Mouse (Mus musculus): ENCODE results near the gene Mael. TPM values are rescaled to one million over a fixed set of nuclear protein-coding genes. Genes with fewer than 3 reads are reported as not detected.

Mael gene
- polyA plus RNA-seq (2016; fragmentation: Nextera tagmentation; extraction: Ambion mirVana): not detected in 2 replicates

- H3K9ac ChIP-seq: no peak within 1 kb of the TSS
- no peaks in the 10 kb centered on the region for H3K27me3 ChIP-seq (replicated peaks)
- H3K4me1 ChIP-seq (replicated peaks): no peaks in the 10 kb centered on the region
- no peak within 1 kb of the TSS for H3K4me3 ChIP-seq
- H3K36me3 ChIP-seq: no peaks in the 10 kb centered on the region
- no peak within 1 kb of the TSS for H3K27ac ChIP-seq (ENCODE audit: poor library complexity, severe bottlenecking)
- H3K9me3 ChIP-seq (replicated peaks): peaks cover 9% of the 10 kb centered on the region
- H3K4me2 ChIP-seq: no peak within 1 kb of the TSS
- ATAC-seq (ENCODE audit: insufficient number of reproducible peaks, low FRiP score): 0 out of 2 replicates have a peak, but pooled peaks have one; percentile 11
- WGBS: 71% methylated on average over 53 of the region's 53 CpGs
Measured at GRCm38 (mm10) chr1:166238315-166238969, at the start of gene Mael. TSS of gene Mael (minus strand) at chr1:166238747.

DNA sequence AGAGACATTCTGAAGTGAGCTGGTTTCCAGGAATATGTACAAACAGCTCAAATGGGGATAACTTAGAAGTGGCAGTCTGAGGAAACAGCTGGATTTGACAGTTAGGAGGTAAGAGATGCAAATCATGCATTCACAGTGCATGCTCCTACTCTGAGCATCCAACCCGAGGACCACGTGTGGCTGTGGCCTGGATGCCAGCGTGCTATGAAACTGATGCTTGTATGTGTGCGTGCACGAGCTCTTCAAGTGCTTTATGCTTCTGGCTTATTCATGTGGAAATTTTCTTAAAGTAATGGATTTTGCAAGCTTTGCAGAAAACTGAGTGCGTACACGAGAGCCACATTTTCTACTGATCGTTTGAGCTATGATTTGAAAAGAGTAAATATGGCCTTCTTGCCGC, 47.7 kb upstream of the Mael start:
- Histone ChIP-seq H3K4me2 (no peak overlapping the region), H3K27me3 (replicated peaks) (no peaks in the 10 kb centered on the region), H3K27ac (ENCODE audit: poor library complexity, severe bottlenecking) (no peak overlapping the region), H3K36me3 (no peaks in the 10 kb centered on the region), H3K9ac (no peak overlapping the region), H3K9me3 (replicated peaks) (no peaks in the 10 kb centered on the region), H3K4me3 (no peak overlapping the region), H3K4me1 (replicated peaks) (peaks cover 13% of the 10 kb centered on the region)
- ATAC-seq (ENCODE audit: insufficient number of reproducible peaks, low FRiP score): no peak
- 88% methylated on average over 9 of the region's 9 CpGs for WGBS

DNA sequence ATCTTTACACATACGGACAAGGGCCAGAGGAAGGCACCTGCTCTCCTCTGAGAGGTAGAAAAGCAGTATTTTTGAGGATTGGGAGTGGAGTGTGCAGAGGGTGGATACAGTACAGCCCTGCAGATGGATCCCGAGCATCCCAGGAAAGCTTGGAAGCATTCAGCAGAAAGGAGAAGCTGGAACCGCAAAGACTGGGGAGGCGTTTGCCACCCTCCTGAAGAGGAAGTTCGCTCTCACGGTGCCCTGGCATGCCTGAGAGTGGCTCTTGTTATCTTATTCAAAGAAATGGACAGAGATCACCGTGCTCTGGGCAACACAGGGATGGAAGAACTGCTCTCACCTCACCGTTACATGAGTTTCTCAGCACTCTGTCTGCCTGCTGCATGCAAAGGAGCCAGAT, 45.8 kb upstream of the Mael start:
- Histone ChIP-seq H3K4me2 (no peak overlapping the region), H3K4me1 (replicated peaks) (peaks cover 17% of the 10 kb centered on the region), H3K9me3 (replicated peaks) (no peaks in the 10 kb centered on the region), H3K27ac (ENCODE audit: poor library complexity, severe bottlenecking) (no peak overlapping the region), H3K9ac (no peak overlapping the region), H3K36me3 (no peaks in the 10 kb centered on the region), H3K27me3 (replicated peaks) (no peaks in the 10 kb centered on the region), H3K4me3 (no peak overlapping the region)
- 63% methylated on average over 8 of the region's 8 CpGs for WGBS
- no peak for ATAC-seq (ENCODE audit: insufficient number of reproducible peaks, low FRiP score)

- no peak overlapping the region for H3K4me3 ChIP-seq
- WGBS: 88% methylated on average over 6 of the region's 6 CpGs
- H3K36me3 ChIP-seq: no peaks in the 10 kb centered on the region
- no peaks in the 10 kb centered on the region for H3K27me3 ChIP-seq (replicated peaks)
- no peaks in the 10 kb centered on the region for H3K9me3 ChIP-seq (replicated peaks)
- H3K9ac ChIP-seq: no peak overlapping the region
- no peak overlapping the region for H3K27ac ChIP-seq (ENCODE audit: poor library complexity, severe bottlenecking)
- H3K4me1 ChIP-seq (replicated peaks): peaks cover 17% of the 10 kb centered on the region
- H3K4me2 ChIP-seq: no peak overlapping the region
- no peak for ATAC-seq (ENCODE audit: insufficient number of reproducible peaks, low FRiP score)
Measured at GRCm38 (mm10) chr1:166283451-166283850, 44.9 kb upstream of the Mael start.

DNA sequence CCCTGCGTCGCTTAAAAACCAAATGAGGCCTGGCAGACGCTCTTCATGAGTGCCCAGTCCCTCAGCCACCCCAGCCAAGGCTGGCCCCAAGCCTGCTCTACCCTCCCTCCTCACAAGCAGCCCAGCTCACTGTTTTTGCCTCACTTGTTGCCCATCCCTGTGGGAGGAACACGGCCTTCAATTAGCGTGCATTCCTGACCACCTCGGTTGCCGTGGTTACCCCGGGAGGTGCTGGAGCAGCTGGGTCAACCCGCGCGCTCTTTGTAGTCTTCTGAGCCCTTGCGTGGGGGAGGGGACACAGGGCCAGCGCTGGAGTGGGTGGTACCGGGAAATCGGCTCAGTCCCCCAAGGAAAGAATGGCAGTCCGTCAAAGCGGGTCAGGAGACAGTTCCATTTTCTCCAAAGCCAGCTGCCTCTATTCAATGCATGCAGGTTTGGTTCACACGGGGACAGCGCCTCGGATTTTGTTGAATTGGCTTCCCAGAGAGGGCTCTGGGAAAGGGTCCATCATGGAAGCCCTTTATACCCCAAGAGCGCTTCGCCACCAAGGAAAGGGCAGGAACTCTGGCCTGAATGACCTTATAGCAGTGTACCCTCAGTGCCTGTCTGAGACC, 44.2 kb upstream of the Mael start:
- Histone ChIP-seq H3K9ac (no peak overlapping the region), H3K27me3 (replicated peaks) (no peaks in the 10 kb centered on the region)

DNA sequence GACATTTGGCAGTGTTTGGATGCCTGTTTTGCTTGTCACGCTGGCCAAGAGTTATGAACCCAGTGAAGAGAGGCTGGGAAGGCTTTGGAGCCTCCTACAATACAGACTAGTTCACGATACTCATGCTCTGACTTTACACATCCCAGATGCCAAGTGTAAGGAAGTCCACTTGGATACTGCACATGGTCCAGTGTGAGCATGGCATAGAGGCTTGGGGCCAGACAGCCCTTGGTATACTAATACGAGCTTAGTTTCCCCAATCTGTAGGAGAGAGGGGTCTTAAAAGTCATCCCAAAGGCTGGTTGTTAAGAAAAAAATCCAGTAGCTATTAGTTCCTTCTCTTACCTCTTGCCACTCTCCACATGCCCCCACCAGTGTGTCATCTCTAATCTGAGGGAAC, 43.3 kb upstream of the Mael start:
- ATAC-seq (ENCODE audit: insufficient number of reproducible peaks, low FRiP score): no peak
- 71% methylated on average over 3 of the region's 3 CpGs for WGBS
- H3K4me2 ChIP-seq: no peak overlapping the region

More for the DNA sequence above, 44.2 kb upstream of the Mael start:
- H3K9me3 ChIP-seq (replicated peaks): no peaks in the 10 kb centered on the region
- ATAC-seq (ENCODE audit: insufficient number of reproducible peaks, low FRiP score): peak; percentile 57; the same call in 1 of the 2 replicates
- H3K4me3 ChIP-seq: peak overlapping the region; percentile 42
- no peaks in the 10 kb centered on the region for H3K36me3 ChIP-seq
- peak overlapping the region; percentile 70 for H3K4me2 ChIP-seq
- H3K4me1 ChIP-seq (replicated peaks): peaks cover 17% of the 10 kb centered on the region
- no peak overlapping the region for H3K27ac ChIP-seq (ENCODE audit: poor library complexity, severe bottlenecking)
- WGBS: 9% methylated on average over 22 of the region's 22 CpGs

GRCm38 (mm10) chr1:166281287-166281686, 42.7 kb upstream of the Mael start:
- H3K27ac ChIP-seq (ENCODE audit: poor library complexity, severe bottlenecking): no peak overlapping the region
- no peaks in the 10 kb centered on the region for H3K36me3 ChIP-seq
- no peak overlapping the region for H3K4me3 ChIP-seq
- no peaks in the 10 kb centered on the region for H3K27me3 ChIP-seq (replicated peaks)
- WGBS: 45% methylated on average over 1 of the region's 1 CpGs
- no peak overlapping the region for H3K9ac ChIP-seq
- no peak overlapping the region for H3K4me2 ChIP-seq
- no peak for ATAC-seq (ENCODE audit: insufficient number of reproducible peaks, low FRiP score)
- no peaks in the 10 kb centered on the region for H3K9me3 ChIP-seq (replicated peaks)
- peaks cover 17% of the 10 kb centered on the region for H3K4me1 ChIP-seq (replicated peaks)

More for the DNA sequence above, 43.3 kb upstream of the Mael start:
- no peak overlapping the region for H3K4me3 ChIP-seq
- peaks cover 17% of the 10 kb centered on the region for H3K4me1 ChIP-seq (replicated peaks)
- no peak overlapping the region for H3K27ac ChIP-seq (ENCODE audit: poor library complexity, severe bottlenecking)
- no peaks in the 10 kb centered on the region for H3K36me3 ChIP-seq
- no peaks in the 10 kb centered on the region for H3K9me3 ChIP-seq (replicated peaks)
- no peak overlapping the region for H3K9ac ChIP-seq
- no peaks in the 10 kb centered on the region for H3K27me3 ChIP-seq (replicated peaks)

- H3K4me3 ChIP-seq: no peak overlapping the region
- H3K4me1 ChIP-seq (replicated peaks): peaks cover 17% of the 10 kb centered on the region
- H3K27me3 ChIP-seq (replicated peaks): no peaks in the 10 kb centered on the region
- 15% methylated on average over 1 of the region's 1 CpGs for WGBS
- no peak overlapping the region for H3K4me2 ChIP-seq
- H3K27ac ChIP-seq (ENCODE audit: poor library complexity, severe bottlenecking): no peak overlapping the region
- ATAC-seq (ENCODE audit: insufficient number of reproducible peaks, low FRiP score): no peak
- no peaks in the 10 kb centered on the region for H3K9me3 ChIP-seq (replicated peaks)
- no peaks in the 10 kb centered on the region for H3K36me3 ChIP-seq
- H3K9ac ChIP-seq: no peak overlapping the region
Measured at GRCm38 (mm10) chr1:166280566-166280965, 42.0 kb upstream of the Mael start.

DNA sequence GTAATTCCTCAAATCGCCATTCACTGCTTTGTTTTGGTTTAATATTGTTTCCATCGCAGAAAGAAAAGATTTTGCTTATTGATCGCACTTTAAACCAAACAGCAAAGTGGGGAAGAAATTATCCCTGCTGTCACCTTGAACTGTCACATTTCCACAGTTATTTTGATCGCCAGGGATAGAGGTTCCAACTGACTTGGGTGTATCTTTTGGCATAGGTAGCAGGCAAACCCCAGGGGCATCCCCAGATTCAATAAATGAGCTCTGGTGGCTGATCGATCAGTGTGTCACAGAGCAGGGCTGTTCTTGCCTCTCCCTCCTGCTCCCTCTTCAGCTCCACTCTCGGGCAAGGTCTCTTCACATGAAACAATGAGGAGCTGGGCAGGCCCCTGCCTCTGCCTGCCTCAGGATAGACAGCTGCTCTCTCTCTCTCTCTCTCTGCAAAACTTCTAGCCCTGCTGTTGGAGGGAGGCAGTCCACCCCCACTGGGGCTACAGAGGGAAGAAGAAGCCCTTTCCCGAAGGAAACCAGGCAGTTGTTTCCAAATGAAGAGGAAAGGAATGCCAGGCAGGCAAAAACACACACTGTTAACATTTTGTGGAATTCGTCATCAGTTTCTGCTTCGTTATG, 41.1 kb upstream of the Mael start:
- no peak overlapping the region for H3K4me3 ChIP-seq
- no peaks in the 10 kb centered on the region for H3K27me3 ChIP-seq (replicated peaks)
- no peak overlapping the region for H3K27ac ChIP-seq (ENCODE audit: poor library complexity, severe bottlenecking)
- no peak for ATAC-seq (ENCODE audit: insufficient number of reproducible peaks, low FRiP score)
- no peaks in the 10 kb centered on the region for H3K9me3 ChIP-seq (replicated peaks)
- WGBS: 45% methylated on average over 9 of the region's 9 CpGs
- no peak overlapping the region for H3K9ac ChIP-seq
- H3K4me2 ChIP-seq: no peak overlapping the region
- H3K4me1 ChIP-seq (replicated peaks): peaks cover 17% of the 10 kb centered on the region
- no peaks in the 10 kb centered on the region for H3K36me3 ChIP-seq

DNA sequence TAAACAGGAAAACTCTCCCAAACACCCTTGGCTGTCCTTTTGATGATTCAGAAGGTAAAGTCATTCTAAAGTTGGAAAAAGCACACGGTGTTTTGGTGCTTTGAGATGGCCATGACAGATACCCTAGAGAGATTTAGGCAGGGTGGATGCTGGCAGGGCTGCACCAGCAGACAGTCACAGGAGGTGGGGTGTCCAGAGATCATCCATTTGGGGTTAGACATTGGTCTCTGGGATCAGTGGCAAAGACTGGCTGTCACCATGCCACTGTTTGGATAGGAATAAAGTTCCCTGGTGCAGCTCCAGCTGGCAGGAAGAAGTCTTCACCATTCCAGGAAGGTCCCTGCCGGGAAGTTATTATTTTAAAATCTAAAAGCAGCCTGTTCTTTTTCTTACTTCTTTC, 40.2 kb upstream of the Mael start:
- Histone ChIP-seq H3K36me3 (no peaks in the 10 kb centered on the region), H3K27ac (ENCODE audit: poor library complexity, severe bottlenecking) (no peak overlapping the region), H3K4me1 (replicated peaks) (peaks cover 17% of the 10 kb centered on the region), H3K9ac (no peak overlapping the region), H3K9me3 (replicated peaks) (no peaks in the 10 kb centered on the region), H3K4me3 (no peak overlapping the region), H3K4me2 (no peak overlapping the region), H3K27me3 (replicated peaks) (no peaks in the 10 kb centered on the region)
- no peak for ATAC-seq (ENCODE audit: insufficient number of reproducible peaks, low FRiP score)
- WGBS: 51% methylated on average over 2 of the region's 2 CpGs

DNA sequence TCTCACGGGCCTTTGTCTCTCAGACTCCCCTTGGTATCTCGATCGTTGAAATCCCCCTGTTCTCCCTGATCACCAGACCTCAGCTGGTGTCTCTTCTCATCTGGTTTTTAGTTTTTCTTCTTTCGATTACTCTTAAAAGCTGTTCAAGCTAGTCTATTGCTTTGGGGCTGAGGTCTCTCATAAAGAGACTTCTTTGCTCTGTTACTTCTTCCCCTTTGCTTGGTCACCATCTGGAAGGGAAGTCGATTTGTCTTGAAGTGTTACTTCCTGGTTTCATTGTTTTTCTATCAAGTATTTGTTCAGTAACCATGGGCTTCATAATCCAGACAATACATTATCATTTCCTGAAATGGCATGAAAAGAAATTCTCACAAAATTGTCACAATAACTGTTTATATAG, 29.7 kb upstream of the Mael start:
- no peak for ATAC-seq (ENCODE audit: insufficient number of reproducible peaks, low FRiP score)
- Histone ChIP-seq H3K4me1 (replicated peaks) (peaks cover 8% of the 10 kb centered on the region), H3K9me3 (replicated peaks) (no peaks in the 10 kb centered on the region), H3K27me3 (replicated peaks) (no peaks in the 10 kb centered on the region; the same call in 1 of the 2 replicates), H3K27ac (ENCODE audit: poor library complexity, severe bottlenecking) (no peak overlapping the region), H3K4me3 (no peak overlapping the region), H3K9ac (no peak overlapping the region), H3K4me2 (no peak overlapping the region), H3K36me3 (no peaks in the 10 kb centered on the region)
- WGBS: 70% methylated on average over 5 of the region's 5 CpGs

All from heart, embryonic 12.5 days (tissue).